Mouse (Mus musculus): ENCODE results near the gene Ces2c. TPM values are rescaled to one million over a fixed set of nuclear protein-coding genes. Genes with fewer than 3 reads are reported as not detected.

Ces2c gene
- total RNA-seq, 1 experiment = not detected

DNA sequence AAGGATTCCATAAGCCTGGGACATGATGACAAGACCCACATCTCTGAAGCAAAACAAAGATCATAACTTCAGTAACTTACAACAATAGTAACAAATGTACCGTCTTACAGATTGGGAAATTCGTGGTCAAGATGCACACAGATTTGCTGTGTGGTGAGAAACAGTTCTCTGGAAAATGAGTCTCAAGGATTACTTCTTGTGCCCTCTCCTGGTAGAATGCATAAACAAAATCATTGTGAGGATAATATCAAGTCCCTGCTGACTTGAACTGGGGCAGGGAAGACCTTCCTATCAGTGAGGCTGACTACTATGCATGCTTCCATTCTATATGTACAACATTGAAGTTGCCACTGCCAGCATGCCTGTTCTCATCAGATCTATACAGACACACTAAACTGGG, 54.9 kb downstream of the Ces2c start:
- no peaks in the 10 kb centered on the region for H3K9me3 ChIP-seq (ENCODE audit: control insufficient read depth, insufficient read depth, low read depth, low read length)
- TF ChIP-seq CHD2 (IDR thresholded peaks at IDR 0.05; ENCODE audit: low read depth, low read length) = no peak
- no peak overlapping the region for H3K9ac ChIP-seq (ENCODE audit: insufficient read depth, low read depth, low read length, poor library complexity, severe bottlenecking)
- no peaks in the 10 kb centered on the region for H3K36me3 ChIP-seq (ENCODE audit: control insufficient read depth, insufficient read depth, low read length, poor library complexity, severe bottlenecking)
- H3K4me3 ChIP-seq (ENCODE audit: insufficient read depth in 1 of 2, low read depth in 1 of 2, low read length in 2 of 2, poor library complexity in 1 of 2, severe bottlenecking in 1 of 2) = no peak overlapping the region
- H3K27ac ChIP-seq (ENCODE audit: insufficient read depth, low read depth, low read length, poor library complexity, severe bottlenecking) = no peak overlapping the region
- in situ Hi-C loops (cut with MboI; ENCODE audit: low sequenced_read_pairs in 2 of 2, unreplicated experiment in 2 of 2) = no loop called here
- no peak for DNase-seq (ENCODE audit: low read depth, low spot score)
- H3K4me1 ChIP-seq (ENCODE audit: control insufficient read depth in 2 of 2, insufficient read depth in 2 of 2, low read length in 2 of 2, poor library complexity in 1 of 2) = no peaks in the 10 kb centered on the region

Other genes with a start within 250 kb of the Ces2c start
- gene Cdh16, start 222.7 kb upstream of the Ces2c start, total RNA-seq (2012; rRNA removed) = not detected in 2 replicates
- 2.7 and 3.4 TPM in 2 replicates for gene Rrad, start 215.7 kb upstream of the Ces2c start, total RNA-seq (2012; rRNA removed)
- gene Ciao2b, start 205.1 kb upstream of the Ces2c start, total RNA-seq (2012; rRNA removed) = 71.9 and 81.9 TPM in 2 replicates
- not detected in 2 replicates for gene Ces2a, start 113.1 kb upstream of the Ces2c start, total RNA-seq (2012; rRNA removed)
- not detected in 2 replicates for gene Ces2b, start 15.5 kb upstream of the Ces2c start, total RNA-seq (2012; rRNA removed)
- 0.62 and 0.63 TPM in 2 replicates for gene Ces2e, start 79.2 kb downstream of the Ces2c start, total RNA-seq (2012; rRNA removed)
- not detected in 2 replicates for gene Ces2f, start 100.3 kb downstream of the Ces2c start, total RNA-seq (2012; rRNA removed)
- 0.09 and 0.11 TPM in 2 replicates for gene Ces2g, start 114.7 kb downstream of the Ces2c start, total RNA-seq (2012; rRNA removed)
- not detected in 2 replicates for gene Ces2h, start 153.8 kb downstream of the Ces2c start, total RNA-seq (2012; rRNA removed)
- not detected in 2 replicates for gene Ces3a, start 201.5 kb downstream of the Ces2c start, total RNA-seq (2012; rRNA removed)
- gene Ces3b, start 236.7 kb downstream of the Ces2c start, total RNA-seq (2012; rRNA removed) = not detected in 2 replicates